Mouse (Mus musculus): ENCODE data around the gene Hmgb1. TPM values are rescaled to one million over a fixed set of nuclear protein-coding genes. Genes with fewer than 3 reads are reported as not detected.

Gene Hmgb1
- polyA plus RNA-seq, 1 experiment, result 15.2 TPM

DNA sequence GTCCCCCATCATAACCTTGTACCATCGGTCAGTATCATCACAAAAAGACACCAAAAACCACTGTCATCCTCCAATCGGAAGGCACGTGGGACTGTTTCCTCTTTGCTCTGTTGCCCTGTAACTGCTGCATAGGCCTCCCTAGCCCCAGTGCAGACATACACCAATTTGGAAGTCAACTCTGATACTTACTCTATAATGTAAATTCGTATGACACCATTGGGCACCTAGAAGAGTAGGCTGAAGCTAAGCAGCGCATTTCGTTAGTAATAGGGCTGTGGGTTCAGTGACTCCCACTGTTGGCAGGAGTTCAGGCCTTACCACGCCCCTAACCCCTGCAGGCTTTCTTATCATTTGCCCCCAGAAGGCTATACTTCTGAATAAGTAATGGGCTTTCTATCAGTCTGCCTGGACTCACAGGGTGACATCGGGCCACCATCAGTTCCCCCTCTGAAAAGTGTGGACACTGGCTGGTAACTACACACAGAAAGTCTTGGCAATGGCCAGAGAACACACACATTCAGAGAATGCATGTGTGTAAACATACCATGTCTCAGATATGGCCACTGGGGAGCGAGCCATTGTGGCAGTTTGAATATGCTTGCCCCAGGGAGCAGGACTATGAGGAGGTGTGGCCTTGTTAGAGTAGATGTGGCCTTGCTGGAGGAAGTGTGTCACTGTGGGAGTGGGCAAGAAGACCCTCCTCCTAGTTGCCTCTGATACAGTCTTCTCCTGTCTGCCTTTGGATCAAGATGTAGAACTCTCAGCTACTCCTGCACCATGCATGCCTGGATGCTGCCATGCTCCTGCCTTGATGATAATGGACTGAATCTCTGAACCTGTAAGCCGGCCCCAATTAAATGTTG lies 97.7 kb downstream of the Hmgb1 start:
- Histone ChIP-seq H3K36me3 (ENCODE audit: control insufficient read depth, insufficient read depth, low read length) (no peaks in the 10 kb centered on the region), H3K27me3 (ENCODE audit: control insufficient read depth, insufficient read depth, low read length) (no peaks in the 10 kb centered on the region), H3K4me3 (ENCODE audit: control insufficient read depth, low read depth, low read length) (no peak overlapping the region), H3K27ac (ENCODE audit: control insufficient read depth, insufficient read depth, low read depth, low read length) (no peak overlapping the region), H3K4me1 (ENCODE audit: control insufficient read depth, insufficient read depth, low read length) (no peaks in the 10 kb centered on the region)
- no peak for TF ChIP-seq POLR2A (IDR thresholded peaks at IDR 0.05; ENCODE audit: control insufficient read depth, low read depth, low read length)
- no peak for TF ChIP-seq CTCF (IDR thresholded peaks at IDR 0.05; ENCODE audit: control insufficient read depth, insufficient read depth, insufficient replicate concordance, low read depth, low read length)

DNA sequence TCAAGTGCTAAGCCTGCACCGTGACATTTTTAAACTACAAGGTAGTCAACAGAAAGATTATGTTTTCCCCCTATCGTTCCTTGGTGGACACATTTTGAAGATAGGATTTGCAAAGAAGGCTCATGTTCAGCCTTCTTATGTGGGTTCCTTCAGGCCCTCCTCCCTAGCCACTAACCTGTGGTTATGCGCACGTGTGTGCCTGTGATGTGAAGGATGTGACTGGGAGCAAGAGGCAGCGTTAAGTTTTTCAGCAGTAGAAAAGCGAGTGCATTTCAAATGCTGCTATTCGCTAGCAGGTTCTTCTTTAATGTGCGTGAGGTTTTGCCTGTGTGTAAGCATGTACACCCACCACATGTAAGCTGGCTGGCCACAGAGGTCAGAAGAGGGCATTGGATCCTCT lies 103.8 kb downstream of the Hmgb1 start:
- TF ChIP-seq CTCF (IDR thresholded peaks at IDR 0.05; ENCODE audit: control insufficient read depth, insufficient read depth, insufficient replicate concordance, low read depth, low read length) (no peak), POLR2A (IDR thresholded peaks at IDR 0.05; ENCODE audit: control insufficient read depth, low read depth, low read length) (no peak)
- Histone ChIP-seq H3K27ac (ENCODE audit: control insufficient read depth, insufficient read depth, low read depth, low read length) (0 out of 2 replicates have a peak overlapping the region, but pooled peaks have one; percentile 8), H3K27me3 (ENCODE audit: control insufficient read depth, insufficient read depth, low read length) (no peaks in the 10 kb centered on the region)

DNA sequence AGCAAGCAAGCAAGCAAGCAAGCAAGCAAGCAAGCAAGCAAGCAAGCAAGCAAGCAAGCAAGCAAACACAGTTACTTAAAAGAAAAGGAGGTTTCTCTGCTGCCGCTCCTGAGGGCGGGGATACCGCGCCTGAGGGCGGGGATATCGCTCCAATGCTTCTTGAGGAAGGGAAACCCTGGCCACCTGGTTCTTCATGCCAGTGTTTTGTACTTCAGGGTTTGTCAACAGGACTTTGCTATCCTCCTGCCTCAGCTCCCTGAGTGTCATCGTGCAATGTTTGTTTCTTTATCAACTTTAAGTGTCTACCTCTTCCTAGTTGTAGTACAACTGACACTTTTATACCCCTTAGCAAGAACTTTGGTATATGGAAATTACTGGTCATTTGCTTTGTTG lies 104.5 kb downstream of the Hmgb1 start:
- no peaks in the 10 kb centered on the region for H3K36me3 ChIP-seq (ENCODE audit: control insufficient read depth, insufficient read depth, low read length)
- TF ChIP-seq CTCF (IDR thresholded peaks at IDR 0.05; ENCODE audit: control insufficient read depth, insufficient read depth, insufficient replicate concordance, low read depth, low read length), result no peak
- no peak for TF ChIP-seq POLR2A (IDR thresholded peaks at IDR 0.05; ENCODE audit: control insufficient read depth, low read depth, low read length)
- H3K4me1 ChIP-seq (ENCODE audit: control insufficient read depth, insufficient read depth, low read length), result peaks cover 9% of the 10 kb centered on the region
- no peak overlapping the region for H3K27ac ChIP-seq (ENCODE audit: control insufficient read depth, insufficient read depth, low read depth, low read length)
- H3K27me3 ChIP-seq (ENCODE audit: control insufficient read depth, insufficient read depth, low read length), result no peaks in the 10 kb centered on the region
- H3K4me3 ChIP-seq (ENCODE audit: control insufficient read depth, low read depth, low read length), result no peak overlapping the region

More for the DNA sequence above, 103.8 kb downstream of the Hmgb1 start:
- Histone ChIP-seq H3K4me3 (ENCODE audit: control insufficient read depth, low read depth, low read length) (no peak overlapping the region), H3K36me3 (ENCODE audit: control insufficient read depth, insufficient read depth, low read length) (no peaks in the 10 kb centered on the region), H3K4me1 (ENCODE audit: control insufficient read depth, insufficient read depth, low read length) (peaks cover 9% of the 10 kb centered on the region)

DNA sequence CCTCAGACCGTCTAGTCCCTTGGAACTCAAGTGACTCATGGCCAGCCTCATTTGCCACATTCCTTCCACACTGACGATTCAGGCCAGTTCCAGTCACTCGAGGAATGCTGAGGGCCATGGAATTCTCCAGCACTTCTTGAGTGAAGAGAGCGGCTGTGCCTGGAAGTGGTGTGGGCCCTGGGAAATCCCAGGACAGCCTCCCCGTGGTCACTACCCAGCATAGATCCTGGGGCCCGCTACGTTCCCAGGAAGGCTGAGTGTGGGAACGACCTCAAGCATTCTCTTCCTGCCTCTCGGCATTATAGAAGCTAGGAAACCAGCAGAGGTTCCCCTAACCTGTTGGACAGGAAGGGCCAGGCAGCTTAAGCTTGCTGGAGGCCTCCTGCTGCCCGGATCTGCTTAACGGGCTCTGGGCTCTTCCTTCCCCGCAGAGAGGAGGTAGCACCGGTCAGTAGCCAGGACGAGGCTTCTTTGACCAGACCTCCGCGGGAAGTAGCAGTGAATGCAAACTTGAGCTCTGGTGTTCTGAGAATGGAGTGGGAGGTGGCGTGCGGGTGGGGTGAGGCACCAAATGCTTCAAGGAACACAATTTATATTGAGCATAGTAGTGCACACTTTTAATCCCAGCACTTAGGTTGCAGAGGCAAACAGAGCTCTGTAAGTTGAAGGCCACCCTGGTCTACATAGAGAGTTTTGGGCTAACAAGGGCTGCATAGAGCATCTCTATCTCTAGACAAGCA lies 105.1 kb downstream of the Hmgb1 start:
- Histone ChIP-seq H3K4me3 (ENCODE audit: control insufficient read depth, low read depth, low read length) (no peak overlapping the region), H3K4me1 (ENCODE audit: control insufficient read depth, insufficient read depth, low read length) (peaks cover 9% of the 10 kb centered on the region), H3K27me3 (ENCODE audit: control insufficient read depth, insufficient read depth, low read length) (no peaks in the 10 kb centered on the region), H3K27ac (ENCODE audit: control insufficient read depth, insufficient read depth, low read depth, low read length) (no peak overlapping the region), H3K36me3 (ENCODE audit: control insufficient read depth, insufficient read depth, low read length) (no peaks in the 10 kb centered on the region)
- TF ChIP-seq CTCF (IDR thresholded peaks at IDR 0.05; ENCODE audit: control insufficient read depth, insufficient read depth, insufficient replicate concordance, low read depth, low read length) (no peak), POLR2A (IDR thresholded peaks at IDR 0.05; ENCODE audit: control insufficient read depth, low read depth, low read length) (no peak)

DNA sequence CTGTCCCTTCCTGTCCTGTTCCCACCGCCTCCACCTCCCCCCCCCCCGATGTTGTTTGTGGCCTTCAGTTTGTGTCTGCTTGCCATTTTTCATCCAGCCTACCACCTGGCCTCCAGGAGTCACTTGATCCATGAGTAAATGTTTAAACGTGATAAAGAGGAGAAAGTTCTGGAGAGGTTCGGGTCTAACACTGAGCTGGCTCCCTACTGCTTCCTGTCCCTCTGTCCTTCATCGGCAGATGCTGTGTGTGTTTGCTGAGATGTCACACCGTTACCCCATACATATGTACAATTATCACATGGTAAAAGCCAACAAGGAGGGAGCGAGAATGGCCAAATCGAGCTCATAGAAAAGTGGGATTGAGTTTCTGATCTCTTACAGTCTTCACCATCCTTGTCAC lies 107.2 kb downstream of the Hmgb1 start:
- Histone ChIP-seq H3K27ac (ENCODE audit: control insufficient read depth, insufficient read depth, low read depth, low read length) (no peak overlapping the region), H3K27me3 (ENCODE audit: control insufficient read depth, insufficient read depth, low read length) (no peaks in the 10 kb centered on the region), H3K4me3 (ENCODE audit: control insufficient read depth, low read depth, low read length) (no peak overlapping the region), H3K4me1 (ENCODE audit: control insufficient read depth, insufficient read depth, low read length) (peaks cover 11% of the 10 kb centered on the region), H3K36me3 (ENCODE audit: control insufficient read depth, insufficient read depth, low read length) (no peaks in the 10 kb centered on the region)
- TF ChIP-seq CTCF (IDR thresholded peaks at IDR 0.05; ENCODE audit: control insufficient read depth, insufficient read depth, insufficient replicate concordance, low read depth, low read length) (no peak), POLR2A (IDR thresholded peaks at IDR 0.05; ENCODE audit: control insufficient read depth, low read depth, low read length) (no peak)

DNA sequence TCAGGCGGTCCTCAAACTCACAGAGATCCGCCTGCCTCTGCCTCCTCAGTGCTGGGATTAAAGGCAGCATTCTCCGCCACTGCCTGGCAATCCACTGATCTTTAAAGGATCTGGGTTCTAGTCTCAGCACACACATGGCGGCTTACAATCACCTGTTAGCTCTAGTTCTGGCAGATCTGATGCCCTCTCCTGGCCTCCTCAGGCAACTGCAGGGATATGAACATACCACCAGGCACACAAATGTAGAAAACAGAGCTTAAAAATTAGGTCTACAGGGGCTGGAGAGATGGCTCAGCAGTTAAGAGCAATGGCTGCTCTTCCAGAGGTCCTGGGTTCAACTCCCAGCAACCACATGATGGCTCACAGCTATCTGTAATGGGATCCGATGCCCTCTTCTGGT lies 112.7 kb downstream of the Hmgb1 start:
- Histone ChIP-seq H3K27ac (ENCODE audit: control insufficient read depth, insufficient read depth, low read depth, low read length) (no peak overlapping the region), H3K4me1 (ENCODE audit: control insufficient read depth, insufficient read depth, low read length) (peaks cover 16% of the 10 kb centered on the region), H3K27me3 (ENCODE audit: control insufficient read depth, insufficient read depth, low read length) (no peaks in the 10 kb centered on the region), H3K36me3 (ENCODE audit: control insufficient read depth, insufficient read depth, low read length) (no peaks in the 10 kb centered on the region), H3K4me3 (ENCODE audit: control insufficient read depth, low read depth, low read length) (no peak overlapping the region)
- TF ChIP-seq POLR2A (IDR thresholded peaks at IDR 0.05; ENCODE audit: control insufficient read depth, low read depth, low read length) (no peak), CTCF (IDR thresholded peaks at IDR 0.05; ENCODE audit: control insufficient read depth, insufficient read depth, insufficient replicate concordance, low read depth, low read length) (peak; percentile 9; the same call in 1 of the 2 replicates)

DNA sequence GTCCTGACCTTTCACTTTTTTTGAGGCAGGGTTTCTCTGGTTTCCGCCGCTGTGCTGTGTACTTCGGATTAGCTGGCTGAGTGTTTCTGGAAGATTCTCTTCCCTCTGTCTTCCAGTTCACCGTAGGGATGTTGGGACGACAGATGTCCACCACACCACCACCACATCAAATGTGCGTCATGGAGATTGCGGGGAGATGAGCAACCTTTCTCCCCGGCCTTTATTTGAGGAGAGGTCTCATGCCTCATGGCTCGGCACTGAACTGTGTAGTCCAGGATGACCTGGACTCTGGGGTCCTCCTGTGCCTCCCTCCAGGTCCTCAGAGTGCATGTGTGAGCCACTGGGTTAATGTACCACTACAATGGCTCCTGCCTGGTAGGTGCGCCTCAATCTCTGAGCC lies 115.5 kb downstream of the Hmgb1 start:
- H3K27me3 ChIP-seq (ENCODE audit: control insufficient read depth, insufficient read depth, low read length), result no peaks in the 10 kb centered on the region
- peaks cover 16% of the 10 kb centered on the region for H3K4me1 ChIP-seq (ENCODE audit: control insufficient read depth, insufficient read depth, low read length)
- no peaks in the 10 kb centered on the region for H3K36me3 ChIP-seq (ENCODE audit: control insufficient read depth, insufficient read depth, low read length)
- no peak for TF ChIP-seq POLR2A (IDR thresholded peaks at IDR 0.05; ENCODE audit: control insufficient read depth, low read depth, low read length)
- H3K4me3 ChIP-seq (ENCODE audit: control insufficient read depth, low read depth, low read length), result peak overlapping the region; percentile 47
- no peak overlapping the region for H3K27ac ChIP-seq (ENCODE audit: control insufficient read depth, insufficient read depth, low read depth, low read length)
